Mouse (Mus musculus) cerebellum, postnatal 4 days (tissue): ENCODE results near the gene Ostf1.

Experiments used
- DNase-seq, 2 experiments: peaks; one replicate each; pipeline ENCODE4 v3.0.0; 2022; ENCODE audit warnings: low spot score in 2 of 2, mixed read lengths in 1 of 2

Gene Ostf1

DNA sequence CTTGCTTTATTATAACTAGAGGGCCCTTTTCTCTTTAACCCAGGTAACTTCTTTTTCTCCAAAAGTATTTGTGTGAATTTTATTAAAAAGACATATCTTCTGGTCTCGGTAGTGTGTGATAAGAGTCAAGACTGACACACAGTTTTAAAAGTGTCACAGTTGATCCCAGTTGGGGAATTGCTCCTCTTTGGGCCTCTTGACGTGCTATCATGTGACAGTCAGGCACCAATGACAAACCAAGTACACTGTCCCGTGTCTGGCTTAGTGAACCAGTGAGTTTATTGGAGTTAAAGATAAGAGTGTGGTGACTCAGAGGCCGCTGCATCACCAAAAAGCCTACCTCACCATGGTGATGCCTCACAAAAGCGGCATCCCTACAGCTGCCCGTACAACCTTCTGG is 12.5 kb upstream of the Ostf1 start:
- DNase-seq, result no peak

DNA sequence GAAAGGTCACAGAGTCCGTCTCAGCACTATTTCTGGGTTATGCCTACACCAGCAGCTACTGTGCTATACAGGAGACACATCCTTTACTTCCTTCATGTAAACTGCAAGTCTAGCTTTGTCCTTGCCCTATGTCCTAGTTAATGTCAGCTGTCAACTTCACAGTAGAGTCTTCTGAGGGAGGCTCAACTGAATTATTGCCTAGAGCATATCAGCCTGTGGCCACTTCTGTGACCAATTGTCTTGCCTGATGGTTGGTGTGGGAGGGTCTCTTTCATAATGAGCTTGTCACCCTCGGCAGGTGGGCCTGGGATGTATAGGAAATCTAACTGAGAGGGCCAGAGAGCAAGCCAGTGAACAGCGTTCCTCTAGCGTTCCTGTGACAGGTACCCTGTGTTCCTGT is 11.8 kb upstream of the Ostf1 start:
- no peak for DNase-seq

DNA sequence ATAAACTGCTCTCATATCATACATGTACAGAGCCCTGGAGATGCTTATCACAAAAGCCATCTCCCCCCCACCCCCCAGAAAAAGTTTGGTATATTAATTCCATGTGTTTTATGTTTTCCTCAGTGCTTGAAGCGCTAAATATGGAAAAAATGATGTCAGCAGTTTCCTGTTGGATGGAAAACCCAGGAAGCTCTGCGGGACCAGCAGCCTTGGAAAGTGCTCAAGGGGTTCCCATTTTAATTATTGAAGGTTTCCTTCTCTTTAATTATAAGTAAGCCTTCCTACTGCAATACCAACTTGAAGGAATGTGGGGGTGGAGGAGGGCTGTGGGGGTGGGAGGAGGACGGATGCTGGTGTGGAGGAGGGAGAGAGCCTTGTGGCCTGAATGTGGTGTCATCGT is 9.4 kb upstream of the Ostf1 start:
- DNase-seq, result no peak

DNA sequence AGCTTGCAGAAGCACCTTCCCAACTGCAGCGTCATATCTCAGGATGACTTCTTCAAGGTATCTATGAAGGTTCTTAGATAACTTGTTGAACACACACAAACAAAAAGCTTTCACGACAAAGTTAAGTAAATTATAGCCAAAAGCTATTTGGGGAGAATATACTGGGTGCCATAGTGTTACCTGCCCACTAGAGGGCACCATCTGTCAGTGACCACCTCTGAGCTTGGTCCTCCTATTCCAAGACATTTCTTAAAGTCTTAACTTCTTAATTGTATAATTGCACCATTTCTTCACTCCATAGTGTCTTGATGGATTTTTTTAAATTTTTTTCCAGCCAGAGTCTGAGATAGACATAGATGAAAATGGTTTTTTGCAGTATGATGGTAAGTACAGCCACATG is 7.9 kb upstream of the Ostf1 start:
- DNase-seq, result no peak

DNA sequence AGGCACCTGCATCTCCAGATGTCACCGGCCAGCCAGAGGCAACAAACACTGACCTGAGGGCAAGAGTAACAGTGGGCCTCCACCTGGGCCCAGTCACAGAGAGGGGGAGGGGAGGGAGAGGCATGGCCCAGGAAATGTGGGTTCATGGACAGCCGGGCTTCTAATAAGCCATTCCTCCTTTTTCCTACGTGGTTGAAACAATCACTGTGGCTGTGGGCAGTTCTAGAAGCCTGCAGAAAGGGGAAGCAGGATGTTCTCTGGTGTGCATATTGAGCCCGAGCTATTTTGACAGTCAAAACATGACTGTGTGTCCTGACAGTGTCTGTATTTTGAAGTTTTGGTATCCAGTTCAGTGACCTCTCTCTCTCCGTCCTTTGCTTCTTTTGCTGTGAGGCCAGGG is 7.3 kb upstream of the Ostf1 start:
- no peak for DNase-seq

DNA sequence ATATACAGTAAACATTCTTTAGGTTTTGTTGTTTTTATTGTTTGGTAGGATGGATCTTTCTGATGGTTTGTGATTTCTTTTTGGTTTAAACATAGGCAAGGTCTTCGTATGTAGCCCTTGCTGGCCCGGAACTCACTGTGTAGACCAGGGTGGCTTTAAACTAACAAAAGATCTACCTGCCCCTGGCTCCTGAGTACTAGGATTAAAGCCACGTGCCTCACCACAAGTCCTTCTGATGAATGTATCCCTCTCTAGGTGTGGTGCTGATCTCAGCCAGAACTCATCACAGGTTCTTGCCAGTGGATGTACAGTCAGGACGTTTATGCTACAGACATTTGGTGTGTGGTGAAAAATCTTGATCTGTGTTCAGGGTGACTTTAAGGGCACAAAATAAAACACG is 6.3 kb upstream of the Ostf1 start:
- no peak for DNase-seq

DNA sequence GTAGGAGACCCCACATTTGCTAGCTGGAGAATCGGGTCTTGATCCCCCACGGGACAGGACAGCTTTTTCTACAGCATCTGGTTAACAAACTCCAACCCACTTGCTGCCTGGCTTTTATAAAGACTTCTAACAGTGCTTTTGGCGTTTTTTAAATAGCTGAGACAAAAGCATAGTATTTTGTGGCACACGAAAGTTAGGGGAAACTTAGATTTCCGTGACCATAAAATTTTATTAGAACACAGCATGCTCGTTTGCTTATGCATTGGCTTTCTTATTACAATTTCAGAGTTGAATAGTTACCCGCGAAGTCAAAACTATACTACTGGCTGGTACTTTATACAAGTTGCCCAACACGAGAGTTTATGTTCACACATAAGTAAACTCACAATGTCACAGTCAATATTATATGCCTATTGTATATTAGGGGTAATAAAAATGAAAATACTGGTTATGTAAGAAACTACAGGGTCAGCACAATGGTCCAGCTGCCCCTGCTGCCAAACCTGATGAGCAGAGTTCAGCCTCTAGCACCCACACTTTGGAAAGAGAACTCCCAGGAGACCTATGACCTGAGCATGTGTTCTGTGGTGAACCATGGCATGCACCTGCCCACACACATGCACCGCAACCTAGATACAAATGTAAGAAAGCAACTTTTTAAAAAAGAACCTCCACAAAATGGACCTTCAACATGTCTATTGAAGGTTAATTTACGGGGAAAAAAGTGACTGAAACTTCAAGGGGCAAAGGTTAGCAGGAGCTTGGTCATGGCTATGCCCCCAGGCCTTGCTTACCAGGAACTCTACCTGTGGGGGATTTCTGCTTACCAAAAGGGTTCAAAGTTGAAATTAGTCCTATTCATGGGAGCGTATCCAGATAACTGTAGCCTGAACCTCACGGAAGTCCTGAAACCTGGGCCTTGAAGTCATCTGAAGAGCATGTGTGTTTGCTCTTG is 885 bp upstream of the Ostf1 start:
- no peak for DNase-seq

DNA sequence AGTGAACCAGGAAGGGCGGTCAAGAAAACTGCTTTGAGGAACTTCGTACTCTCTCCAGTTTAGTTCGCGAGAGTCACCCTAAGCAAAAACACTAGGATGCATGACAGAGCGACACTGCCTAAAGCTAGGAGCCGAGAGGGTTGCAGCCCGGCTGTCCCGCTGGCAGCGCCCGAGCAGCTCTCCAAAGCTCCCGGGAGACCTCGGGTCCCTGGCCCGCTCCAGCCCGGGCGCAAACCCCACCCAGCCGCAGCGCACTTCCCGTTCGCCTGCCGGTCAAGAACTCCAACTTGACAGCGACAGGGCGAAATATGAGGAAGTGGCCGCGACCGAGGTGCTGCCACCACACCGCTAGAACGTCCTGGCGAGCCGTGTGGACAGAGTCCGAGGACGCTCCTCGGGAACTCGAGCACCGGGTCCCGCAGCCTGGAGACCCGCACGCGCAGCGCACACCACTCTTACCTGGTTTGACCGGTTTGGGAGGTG is 421 bp downstream of the Ostf1 start:
- peak in 1 of 2 experiments; percentile 39 for DNase-seq

DNA sequence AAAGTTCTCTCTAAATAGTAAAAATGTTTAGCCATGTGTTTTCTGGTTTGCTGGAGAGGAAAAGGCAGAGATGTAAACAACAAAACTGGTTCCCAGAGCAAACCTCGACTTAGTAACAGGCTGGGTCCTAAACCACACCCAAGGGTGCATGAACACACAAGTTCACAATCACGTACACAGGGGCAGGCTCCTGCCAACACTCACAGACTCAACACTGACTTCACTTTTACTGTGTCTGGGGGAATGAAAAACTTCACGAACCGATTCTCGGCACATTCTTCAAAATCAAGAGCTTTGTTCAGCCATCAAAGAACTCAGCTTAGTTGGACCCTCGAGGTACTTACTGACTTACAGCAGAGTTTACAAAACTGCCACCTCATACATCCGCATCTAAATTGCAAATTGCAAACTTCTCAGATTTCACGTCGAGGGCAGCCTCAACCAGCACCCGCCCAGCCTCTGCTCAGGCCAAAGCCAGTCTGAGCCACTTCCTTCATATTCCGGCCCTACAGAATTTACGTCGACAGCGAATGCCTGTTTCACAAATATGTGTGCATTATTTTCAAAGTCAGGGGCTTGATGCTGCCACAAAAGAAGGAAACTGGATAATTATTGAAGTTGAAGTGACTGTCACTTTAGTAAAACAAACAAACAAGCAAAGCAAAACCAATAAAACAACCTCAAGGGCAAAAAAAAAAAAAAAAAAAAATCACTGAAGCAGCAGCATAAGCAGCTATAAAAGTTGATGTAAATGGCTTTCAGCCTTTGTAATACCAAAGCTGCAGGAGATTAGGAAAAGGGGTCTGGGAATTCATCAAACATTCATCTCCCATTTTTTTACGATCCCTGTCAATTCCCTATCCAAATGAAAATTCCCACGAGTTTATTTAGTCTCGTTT is 1.2 kb downstream of the Ostf1 start:
- DNase-seq, result no peak

DNA sequence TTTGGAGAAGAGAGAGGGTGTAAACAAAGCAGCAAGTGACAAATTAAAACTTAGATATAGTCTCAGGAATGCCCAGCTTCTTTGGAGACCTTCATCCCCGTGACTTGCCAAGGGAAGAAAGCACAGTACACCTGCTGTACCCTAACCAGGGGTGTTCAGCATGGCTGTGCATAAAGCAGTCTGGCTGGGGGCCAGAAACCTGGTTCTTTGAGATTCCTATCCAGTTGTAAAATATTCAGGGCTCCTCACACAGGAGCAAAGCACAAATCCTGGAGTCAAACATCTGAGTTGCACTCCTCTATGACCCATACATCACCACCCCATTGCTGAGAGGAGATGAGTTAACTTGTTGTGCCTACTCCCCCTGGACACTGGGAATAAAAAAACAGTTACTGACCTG is 2.0 kb downstream of the Ostf1 start:
- no peak for DNase-seq

DNA sequence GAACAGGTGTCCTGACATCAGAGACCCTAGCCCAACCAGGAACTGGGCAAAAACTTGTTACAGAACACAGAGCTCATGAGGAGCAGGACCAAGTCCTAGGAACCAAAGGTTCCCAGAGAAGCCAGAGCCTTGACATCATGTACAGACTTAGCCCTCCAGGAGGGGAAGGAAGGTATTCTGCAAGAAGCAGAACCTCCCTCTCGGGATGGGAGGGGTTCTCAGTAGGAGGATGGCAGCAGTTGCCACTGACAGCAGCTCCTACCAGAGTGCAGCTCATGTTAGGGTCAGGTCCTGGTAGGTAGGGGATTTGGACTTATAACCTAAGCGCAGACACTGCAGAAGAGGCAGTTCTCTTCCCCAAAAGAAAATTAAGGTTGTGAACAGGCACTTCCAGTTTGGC is 7.7 kb downstream of the Ostf1 start:
- DNase-seq, result no peak

DNA sequence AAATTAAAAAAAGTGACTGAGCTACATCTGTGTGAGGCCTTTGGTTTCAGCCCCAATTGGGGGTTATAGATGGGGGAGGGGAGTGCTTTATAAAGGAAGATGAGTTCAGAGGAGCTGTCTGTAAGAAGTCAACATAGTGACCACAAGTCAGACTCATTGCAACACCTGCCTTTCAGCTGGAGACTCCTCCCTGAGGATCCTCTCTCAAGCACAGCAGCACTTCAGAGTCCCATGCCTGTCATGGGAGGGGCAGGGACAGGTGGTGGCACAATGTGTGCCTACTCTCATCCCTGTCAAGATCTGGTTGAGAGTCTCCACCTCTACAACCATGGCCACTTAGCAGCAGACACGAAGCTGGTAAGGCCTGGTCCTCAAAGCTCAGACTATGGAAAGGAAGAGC is 11.9 kb downstream of the Ostf1 start:
- no peak for DNase-seq

DNA sequence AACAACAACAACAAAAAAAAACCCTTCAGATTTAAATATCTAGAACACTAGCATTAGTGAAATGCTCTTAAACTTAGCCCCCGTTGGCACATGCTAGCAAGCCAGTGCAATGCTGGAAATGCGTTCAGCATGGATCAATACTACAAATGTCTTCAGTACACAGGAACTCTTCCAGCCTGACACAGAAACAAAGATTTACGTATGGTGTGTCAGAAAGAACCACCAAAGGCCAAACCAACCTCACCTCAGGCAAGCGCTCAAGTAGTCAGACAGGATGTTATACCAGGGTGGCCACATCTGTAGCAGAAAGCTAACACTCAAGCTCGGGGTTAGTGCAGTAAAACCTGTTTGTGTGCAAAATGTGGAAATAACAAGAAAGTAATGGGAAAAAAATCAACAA is 12.6 kb downstream of the Ostf1 start:
- DNase-seq, result no peak

DNA sequence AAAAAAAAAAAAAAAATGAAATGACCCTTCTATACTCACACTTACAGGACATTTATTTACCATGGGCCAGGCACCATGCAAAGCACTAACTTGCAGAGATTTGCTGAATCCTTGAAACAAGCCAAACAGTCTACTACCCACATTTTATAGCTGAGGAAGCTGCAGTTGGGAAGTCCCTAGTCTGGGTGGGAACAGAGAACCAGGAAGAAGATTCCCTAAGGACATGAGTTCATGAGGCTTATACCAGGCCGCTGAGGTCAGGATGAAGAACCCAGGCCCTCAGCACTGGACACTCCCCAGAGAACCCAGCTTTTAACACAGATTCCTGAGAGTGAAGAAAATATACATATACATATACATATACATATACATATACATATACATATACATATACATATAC is 14.1 kb downstream of the Ostf1 start:
- DNase-seq, result no peak

DNA sequence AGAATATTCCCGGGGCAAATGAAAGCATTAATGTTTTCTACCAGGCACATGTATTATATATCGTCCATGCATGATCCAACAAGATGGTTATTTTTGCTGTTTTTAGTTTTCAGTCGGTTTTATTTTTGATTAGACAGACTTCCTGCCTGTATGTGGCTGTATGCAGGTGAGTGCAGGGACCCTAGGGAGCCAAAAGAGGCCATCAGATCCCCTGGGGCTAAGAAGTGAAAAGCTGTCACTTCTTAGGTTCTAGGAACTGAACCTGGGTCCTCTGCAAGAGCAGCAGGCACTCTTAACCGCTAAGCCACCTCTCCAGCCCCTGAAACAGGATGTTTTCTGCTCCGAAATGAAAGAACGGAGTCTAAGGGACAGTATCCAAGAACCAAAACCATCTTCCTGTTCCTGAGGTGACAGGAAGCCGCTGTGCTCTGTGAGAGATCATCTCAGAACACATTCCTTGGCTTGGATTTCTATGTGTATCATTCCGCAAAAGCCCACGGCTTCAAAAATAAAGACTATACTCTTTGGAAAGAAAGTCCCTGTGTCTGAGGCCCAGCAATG is 15.9 kb downstream of the Ostf1 start:
- DNase-seq, result no peak

DNA sequence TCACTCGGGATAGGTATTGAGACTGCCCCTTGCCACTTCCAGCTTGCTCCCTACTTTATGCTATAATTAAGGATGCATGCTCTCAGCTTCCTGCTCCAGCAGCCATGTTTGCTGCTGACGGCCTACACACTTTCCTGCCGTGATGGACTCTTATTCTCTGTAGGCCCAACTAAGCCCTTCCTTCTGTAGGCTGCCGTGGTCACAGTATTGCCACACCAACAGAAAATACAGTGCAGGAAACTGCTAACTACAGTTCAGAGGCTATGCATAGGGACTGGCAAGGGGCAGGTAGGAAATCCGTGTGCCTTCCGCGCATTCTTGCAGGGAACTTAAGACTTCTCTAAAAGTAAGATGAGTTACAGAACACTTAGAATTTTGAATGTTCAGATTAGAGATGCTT is 17.3 kb downstream of the Ostf1 start:
- no peak for DNase-seq

DNA sequence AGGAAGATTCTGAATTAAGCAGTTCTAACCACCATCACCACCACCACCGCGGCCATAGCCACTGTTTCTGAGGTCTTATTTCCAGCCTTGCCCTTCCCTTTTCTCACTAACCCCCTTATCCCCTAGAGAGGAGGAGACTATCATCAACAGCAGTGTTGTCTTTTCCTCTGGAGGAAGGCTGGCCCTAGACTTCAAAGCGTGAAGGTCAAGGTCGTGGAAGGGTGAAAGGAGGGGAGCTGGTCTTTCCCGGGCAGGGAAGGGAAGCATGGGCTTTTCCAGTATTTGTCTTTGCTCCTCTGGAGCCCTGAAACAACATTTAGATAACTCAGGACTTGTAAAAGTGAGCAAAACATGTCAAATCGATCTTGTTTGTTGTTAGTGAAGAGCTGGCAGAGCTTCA is 22.6 kb downstream of the Ostf1 start:
- no peak for DNase-seq

DNA sequence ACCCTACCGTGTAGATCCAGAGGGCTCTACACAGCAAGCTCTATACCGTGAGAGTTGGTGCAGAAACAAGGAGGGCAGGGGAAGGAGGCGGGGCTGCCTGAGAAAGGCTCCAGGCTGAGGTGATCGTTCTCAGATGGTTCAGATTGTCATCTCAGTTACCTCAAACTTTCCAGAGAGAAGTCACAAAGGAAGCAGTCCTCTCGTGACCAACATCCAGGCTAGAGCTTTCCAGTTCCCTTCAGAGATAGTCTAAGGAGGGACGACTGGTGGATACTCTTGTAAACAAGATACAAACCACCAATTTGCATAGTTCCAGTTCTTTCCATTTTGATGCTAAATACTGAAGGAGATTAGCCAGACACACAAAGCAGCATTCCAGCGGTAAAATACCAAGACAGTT is 23.7 kb downstream of the Ostf1 start:
- DNase-seq, result no peak

DNA sequence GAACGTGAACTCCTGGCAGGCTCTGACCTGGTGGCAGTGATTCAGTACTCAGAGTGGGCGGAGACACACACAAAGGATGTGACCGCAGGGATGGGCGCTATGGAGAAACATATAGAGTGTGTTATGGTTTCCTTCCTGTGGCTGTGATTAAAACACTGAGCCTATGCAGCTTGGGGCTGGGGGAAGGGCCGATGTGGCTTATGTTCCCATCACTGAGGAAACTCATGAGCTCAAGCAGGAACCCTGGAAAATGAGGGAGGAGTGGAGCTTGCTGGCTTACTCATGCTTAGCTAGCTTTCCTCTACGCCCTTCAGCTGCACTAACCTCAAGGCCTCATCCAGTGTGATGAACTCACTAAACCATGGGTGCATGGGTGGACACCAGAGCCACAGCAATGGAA is 28.6 kb downstream of the Ostf1 start:
- no peak for DNase-seq

DNA sequence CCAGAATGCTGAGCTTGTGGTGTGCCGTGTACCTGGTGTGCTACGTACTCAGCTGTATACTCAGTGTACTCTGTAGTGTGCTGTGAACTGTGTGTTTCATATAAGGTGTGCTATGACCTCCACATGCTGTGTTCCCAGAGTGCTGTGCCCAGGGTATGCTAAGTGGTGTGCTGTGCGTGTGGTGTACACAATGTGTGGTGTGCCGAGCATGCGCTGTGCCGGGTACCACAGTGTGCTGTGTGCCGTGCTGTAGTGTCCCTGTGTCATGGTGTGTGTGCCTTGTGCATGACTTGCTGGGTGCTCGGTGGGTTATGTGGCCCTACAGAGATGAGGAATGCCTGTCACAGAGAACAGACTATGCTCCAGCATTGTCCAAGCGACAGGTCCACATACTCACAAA is 31.0 kb downstream of the Ostf1 start:
- DNase-seq, result no peak

DNA sequence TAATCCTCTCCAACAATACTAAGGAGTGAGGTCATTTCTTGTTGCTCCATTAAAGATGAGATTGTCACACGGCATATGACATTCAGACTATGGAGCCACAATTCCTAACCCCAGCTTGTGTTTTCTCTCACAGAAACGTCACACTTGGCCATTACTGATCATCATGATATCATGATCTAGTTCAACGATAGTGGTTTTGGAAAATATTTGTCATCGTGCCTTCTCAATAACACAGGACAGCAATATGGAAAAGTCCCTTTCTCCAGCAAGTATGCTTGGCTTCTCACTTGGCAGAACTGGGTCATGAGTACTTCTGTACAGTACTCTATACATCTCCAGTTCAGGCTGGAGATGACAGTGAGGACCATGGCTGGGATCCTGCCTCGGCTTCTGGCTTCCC is 32.0 kb downstream of the Ostf1 start:
- DNase-seq, result no peak

DNA sequence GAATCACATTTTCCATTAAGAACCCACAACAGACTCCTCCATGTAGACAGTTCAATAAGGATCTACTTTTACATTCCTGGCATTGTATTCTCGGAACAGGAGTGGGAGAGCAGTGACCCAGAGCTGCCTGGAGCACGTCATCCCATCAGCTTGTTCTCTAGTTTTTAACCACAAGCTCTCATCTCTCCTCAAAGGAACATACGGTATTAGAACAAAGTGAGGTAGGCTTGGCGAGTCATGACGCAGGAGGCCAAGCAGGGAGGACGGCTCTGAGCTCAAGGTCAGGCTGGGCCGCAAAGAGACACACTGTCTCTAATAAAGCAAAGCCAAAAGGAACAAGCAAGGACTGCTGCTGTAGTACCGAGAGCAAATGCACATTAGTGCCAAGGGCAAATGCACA is 32.6 kb downstream of the Ostf1 start:
- DNase-seq, result no peak
